Mouse (Mus musculus) regulatory T cell (primary cell): ENCODE measurements around the gene Tmem127.
"Not testable (repeated sequence)": the region's sequence is repeated elsewhere in the genome, so short reads cannot be mapped to it uniquely, and the experiment has no call there.

Experiments used
- in situ Hi-C: fragments of 300-600 bp; cut with MboI, MseI; formaldehyde crosslinking; loops from one replicate; pipeline ENCODE4 v1.15.1; 2025; ENCODE audit warnings: high pct_unique_total_duplicates

Tmem127 gene

GRCm38 (mm10) chr2:127247592-127248333, at the start of gene Tmem127, which contains the start of gene Ciao1:
TSS of gene Tmem127 (plus strand) at chr2:127247908.
TSS of gene Ciao1 (minus strand) at chr2:127247816.
- in situ Hi-C loops, result loop anchor here (5.0 kb wide), 1 partner anchor 580 kb away; no protein-coding TSS in a partner anchor

GRCm38 (mm10) chr2:127204932-127205331, 42.8 kb upstream of the Tmem127 start:
- in situ Hi-C loops, result loop anchor here (5.0 kb wide), 1 partner anchor 38 kb away; no protein-coding TSS in a partner anchor

GRCm38 (mm10) chr2:127205936-127206335, 41.8 kb upstream of the Tmem127 start:
- in situ Hi-C loops, result not testable (repeated sequence)

DNA sequence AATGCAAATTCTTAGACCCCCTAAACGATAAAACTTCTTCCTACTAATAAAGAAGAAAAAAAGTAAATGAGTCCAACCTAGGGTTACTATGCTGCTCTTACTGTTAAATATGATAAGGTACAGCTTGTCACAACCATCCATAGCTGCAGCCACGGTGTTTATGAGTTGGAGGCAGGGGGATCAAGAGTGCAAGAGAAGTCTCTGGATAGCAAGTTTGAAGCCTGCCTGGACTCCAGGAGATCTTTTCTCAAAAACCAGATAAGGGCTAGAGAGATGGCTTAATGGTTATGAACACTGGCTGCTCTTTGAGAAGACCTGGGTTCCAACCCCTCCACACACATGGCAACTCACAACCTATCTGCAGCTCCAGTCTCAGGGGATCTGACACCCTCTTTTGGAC, 40.8 kb upstream of the Tmem127 start:
- in situ Hi-C loops, result no loop called here

- in situ Hi-C loops, result no loop called here
These were observed 39.9 kb upstream of the Tmem127 start, which contains the start of the genes 1810024B03Rik and Snrnp200 for GRCm38 (mm10) chr2:127207547-127208451. TSS of gene 1810024B03Rik (minus strand) at chr2:127208280. TSS of gene Snrnp200 (plus strand) at chr2:127208386.

DNA sequence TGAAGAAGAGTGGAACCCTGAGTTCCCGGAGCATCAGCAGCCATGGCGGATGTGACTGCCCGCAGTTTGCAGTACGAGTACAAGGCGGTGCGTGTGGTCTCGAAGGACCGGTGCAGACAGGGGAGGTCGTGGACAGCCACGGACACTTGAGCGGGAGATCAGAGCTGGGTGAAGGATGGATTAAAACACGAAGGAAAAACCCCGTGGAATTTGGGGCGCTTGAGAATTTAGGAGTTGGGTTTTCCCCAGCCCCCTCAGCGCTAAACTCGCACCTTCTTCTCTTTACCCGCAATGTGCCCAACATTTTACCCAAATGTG, 39.3 kb upstream of the Tmem127 start:
- in situ Hi-C loops, result no loop called here

DNA sequence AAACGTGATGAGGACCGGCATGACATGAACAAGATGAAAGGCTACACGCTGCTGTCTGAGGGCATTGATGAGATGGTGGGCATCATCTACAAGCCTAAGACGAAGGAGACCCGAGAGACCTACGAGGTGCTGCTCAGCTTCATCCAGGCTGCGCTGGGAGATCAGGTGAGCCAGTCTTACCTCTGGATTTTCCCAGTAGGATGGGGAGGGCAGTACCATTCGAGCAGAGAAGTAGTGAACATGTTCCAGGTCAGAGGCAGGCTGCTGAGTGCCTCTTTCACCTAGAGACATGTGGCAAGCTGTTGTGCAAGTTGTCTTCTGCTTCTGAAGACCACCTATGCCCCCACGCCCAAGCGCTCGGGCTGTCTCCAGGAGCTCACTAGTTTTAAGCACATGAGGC, 37.0 kb upstream of the Tmem127 start:
- in situ Hi-C loops, result loop anchor here (10.0 kb wide), 1 partner anchor 1424 kb away; no protein-coding TSS in a partner anchor

- in situ Hi-C loops, result loop anchor here (5.0 to 10.0 kb wide), 2 partner anchors 75 to 1417 kb away; no protein-coding TSS in a partner anchor
These were observed 30.0 kb upstream of the Tmem127 start for GRCm38 (mm10) chr2:127217746-127218145.

GRCm38 (mm10) chr2:127225261-127225660, 22.4 kb upstream of the Tmem127 start:
- in situ Hi-C loops, result no loop called here

DNA sequence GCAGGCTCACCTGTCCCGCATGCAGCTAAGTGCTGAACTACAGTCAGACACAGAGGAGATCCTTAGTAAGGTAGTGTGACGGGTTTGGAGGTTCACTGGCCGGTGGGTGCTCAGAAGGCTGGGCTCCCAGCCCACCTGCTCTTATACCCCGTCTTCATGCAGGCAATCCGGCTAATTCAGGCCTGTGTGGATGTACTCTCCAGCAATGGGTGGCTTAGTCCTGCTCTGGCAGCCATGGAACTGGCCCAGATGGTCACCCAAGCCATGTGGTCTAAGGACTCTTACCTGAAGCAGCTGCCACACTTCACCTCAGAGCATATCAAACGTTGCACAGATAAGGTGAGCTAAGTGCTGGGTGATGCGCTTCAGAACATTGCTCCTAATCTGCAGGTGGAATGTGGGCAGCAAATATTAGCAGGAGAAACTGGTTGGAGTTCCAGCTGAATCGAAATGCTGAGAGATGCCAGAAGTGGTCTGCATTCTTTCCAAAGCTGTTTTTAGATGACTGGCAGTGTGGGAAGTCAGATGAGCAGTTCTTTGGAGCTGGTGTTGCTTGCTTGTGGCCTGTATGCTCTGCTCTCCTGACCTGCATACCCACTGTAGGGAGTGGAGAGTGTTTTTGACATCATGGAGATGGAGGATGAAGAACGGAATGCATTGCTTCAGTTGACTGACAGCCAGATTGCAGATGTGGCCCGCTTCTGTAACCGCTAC, 9.7 kb upstream of the Tmem127 start:
- in situ Hi-C loops, result no loop called here

DNA sequence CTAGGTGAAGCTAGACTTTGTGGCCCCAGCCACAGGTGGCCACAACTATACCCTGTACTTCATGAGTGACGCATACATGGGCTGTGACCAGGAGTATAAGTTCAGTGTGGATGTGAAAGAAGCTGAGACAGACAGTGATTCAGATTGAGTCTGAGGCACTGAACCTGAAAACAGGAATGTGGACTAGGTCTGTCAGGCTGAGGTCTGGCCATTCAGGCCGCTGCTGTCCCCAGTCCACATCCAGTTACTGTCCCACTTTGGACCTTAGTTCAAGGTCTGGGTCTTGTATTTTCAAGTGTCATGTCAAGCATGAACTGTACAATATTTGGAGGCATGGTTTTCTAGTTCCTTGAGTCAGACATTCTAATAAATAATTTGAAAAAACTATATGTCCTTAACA, 7.6 kb upstream of the Tmem127 start:
- in situ Hi-C loops, result loop anchor here (5.0 kb wide), 1 partner anchor 37 kb away; no protein-coding TSS in a partner anchor

GRCm38 (mm10) chr2:127248334-127249004, 761 bp downstream of the Tmem127 start:
- in situ Hi-C loops, result loop anchor here (5.0 kb wide), 1 partner anchor 579 kb away; no protein-coding TSS in a partner anchor

DNA sequence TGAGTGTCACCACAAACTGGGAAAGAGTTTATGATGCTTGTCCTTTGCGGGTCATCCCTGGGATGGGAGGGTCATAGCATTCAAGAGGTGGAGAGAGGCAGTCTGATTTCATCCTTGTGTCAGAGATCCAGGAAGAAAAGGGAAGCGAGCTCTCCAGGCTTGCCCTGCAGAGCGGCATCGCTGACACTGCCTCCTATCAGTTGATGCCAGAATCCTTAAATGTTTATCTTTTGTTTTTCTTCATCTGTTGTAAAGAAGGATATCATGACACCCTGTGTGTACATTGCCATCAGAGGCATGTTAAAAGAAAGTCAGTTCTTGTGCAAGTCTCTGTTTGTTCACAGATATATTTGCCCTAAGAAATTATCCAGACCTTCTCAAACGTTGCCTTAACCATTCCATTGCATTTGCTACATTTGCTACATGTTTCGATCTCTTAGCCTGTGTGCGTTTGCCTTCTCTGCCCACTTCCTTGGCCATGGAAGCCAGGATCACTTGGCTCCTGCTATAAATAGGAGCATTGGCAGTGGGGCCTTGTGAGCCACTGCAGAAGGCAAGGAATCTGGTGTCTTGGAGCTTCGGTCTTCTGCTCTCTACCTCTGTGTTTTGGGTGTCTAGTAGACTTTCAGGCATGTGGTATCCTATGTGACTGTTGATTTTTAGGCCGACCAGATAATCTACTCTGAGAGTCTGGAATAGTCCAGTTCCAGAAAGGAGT, 2.7 kb downstream of the Tmem127 start:
- in situ Hi-C loops, result no loop called here

- in situ Hi-C loops, result no loop called here
These were observed 3.7 kb downstream of the Tmem127 start for GRCm38 (mm10) chr2:127251457-127251856.

DNA sequence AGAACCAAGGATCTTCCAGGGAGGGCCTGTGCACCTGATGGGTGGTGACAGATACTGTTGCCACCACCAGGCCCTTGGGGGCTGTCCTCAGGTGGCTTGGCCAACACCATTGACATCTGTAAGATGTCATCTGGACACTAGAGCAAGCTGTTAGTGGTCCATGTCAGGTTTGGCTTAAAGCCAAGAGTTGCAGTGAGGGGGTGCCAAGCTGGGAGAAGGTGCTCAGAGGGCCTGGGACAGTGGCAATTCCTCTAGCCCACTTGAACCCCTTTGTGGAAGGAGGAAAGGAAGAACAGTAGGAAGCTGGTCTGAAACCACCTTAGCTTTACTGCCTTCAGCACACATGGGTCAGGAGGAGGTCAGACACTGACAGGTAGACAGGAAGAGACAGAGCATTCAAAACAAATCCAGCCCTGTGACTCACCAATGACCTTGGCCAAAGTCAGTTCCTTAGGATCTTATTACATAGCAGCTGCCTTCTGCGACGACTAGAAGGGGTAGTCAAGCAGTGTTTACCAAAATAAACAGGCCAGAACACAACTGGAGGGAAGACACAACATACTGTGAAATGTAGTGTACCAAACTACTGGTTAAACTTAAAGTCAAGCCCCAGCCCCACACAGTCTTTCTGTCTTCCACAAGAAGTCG, 4.3 kb downstream of the Tmem127 start:
- in situ Hi-C loops, result no loop called here

GRCm38 (mm10) chr2:127252787-127253186, 5.1 kb downstream of the Tmem127 start:
- in situ Hi-C loops, result no loop called here

DNA sequence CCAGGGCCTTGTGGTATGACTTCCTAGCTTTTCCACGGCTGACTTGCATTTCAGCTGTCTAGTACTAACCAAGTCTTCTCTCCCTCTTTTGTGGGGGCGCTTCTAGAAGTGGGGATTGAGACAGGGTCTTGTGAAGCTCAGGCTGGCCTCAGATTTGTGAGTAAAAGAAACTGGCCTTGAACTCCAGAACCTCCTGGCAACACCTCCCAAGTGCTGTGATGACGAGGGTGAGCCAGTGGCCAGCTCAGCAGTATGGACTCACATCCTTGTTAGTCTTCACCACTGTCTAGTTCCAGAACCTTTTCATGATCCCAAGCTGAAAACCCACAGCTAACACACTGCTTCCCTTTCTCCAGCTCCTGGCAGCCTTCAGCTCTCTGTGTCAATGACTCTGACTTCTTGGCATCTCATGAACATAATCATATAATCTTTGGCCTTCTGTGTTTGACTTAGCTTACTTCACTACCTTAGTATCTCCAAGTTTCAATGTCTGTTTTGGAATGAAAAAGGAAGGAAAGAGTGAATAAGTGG, 7.0 kb downstream of the Tmem127 start:
- in situ Hi-C loops, result no loop called here

DNA sequence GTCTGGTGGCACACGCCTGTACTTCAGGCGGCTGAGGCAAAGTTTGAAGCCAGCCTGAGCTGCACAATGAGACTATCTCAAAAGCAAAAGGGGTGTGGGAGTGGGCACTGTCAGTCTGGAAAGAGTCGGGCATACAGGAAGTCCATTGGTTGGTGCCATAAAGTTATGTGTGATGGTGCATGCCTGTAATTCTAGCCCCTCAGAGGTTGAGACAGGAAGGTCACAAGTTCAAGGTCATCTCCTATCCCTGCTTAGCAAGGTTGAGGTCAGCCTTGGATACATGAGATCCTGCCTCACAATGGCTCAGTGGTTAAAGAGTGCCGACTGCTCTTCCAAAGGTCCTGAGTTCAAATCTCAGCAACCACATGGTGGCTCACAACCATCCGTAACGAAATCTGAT, 7.6 kb downstream of the Tmem127 start:
- in situ Hi-C loops, result no loop called here

- in situ Hi-C loops, result no loop called here
These were observed 11.6 kb downstream of the Tmem127 start for GRCm38 (mm10) chr2:127259340-127259739.

- in situ Hi-C loops, result no loop called here
These were observed 14.8 kb downstream of the Tmem127 start for GRCm38 (mm10) chr2:127262480-127262879.
